Mouse (Mus musculus): Measurements from ENCODE around the gene Castor1. TPM values are rescaled to one million over a fixed set of nuclear protein-coding genes. Genes with fewer than 3 reads are reported as not detected.

Gene Castor1
- total and polyA plus RNA-seq, 3 experiments: 4.7 to 23.7 (median 13.0) TPM

- no peak for DNase-seq (ENCODE audit: extremely low read depth)
- no peak overlapping the region for H3K4me2 ChIP-seq (ENCODE audit: insufficient read depth, low read depth, poor library complexity, severe bottlenecking)
- no peaks in the 10 kb centered on the region for H3K27me3 ChIP-seq (replicated peaks)
- dilution Hi-C loops (cut with MboI; ENCODE audit: extremely low pct_ligation_motif_present, extremely low pct_unique_long_range_greater_than_20kb, low sequenced_read_pairs): no loop called here
- TF ChIP-seq UBTF (IDR thresholded peaks at IDR 0.05; ENCODE audit: low read depth, low read length): no peak
- no peak for TF ChIP-seq ZNF384 (IDR thresholded peaks at IDR 0.05; ENCODE audit: low read depth, low read length)
- TF ChIP-seq POLR2AphosphoS2 (IDR thresholded peaks at IDR 0.05; ENCODE audit: low read depth, low read length): no peak
- no peak for TF ChIP-seq RAD21 (IDR thresholded peaks at IDR 0.05; ENCODE audit: low read depth, low read length)
- no peak for TF ChIP-seq ZMIZ1 (IDR thresholded peaks at IDR 0.05; ENCODE audit: low read depth, low read length)
- no peak for TF ChIP-seq MEF2A (IDR thresholded peaks at IDR 0.05; ENCODE audit: borderline replicate concordance, low read depth, low read length)
- TF ChIP-seq MYC (IDR thresholded peaks at IDR 0.05; ENCODE audit: low read depth, low read length): no peak
- TF ChIP-seq MXI1 (IDR thresholded peaks at IDR 0.05; ENCODE audit: low read depth, low read length): no peak
- TF ChIP-seq PAX5 (IDR thresholded peaks at IDR 0.05; ENCODE audit: low read length): no peak
- TF ChIP-seq E2F4 (IDR thresholded peaks at IDR 0.05; ENCODE audit: insufficient replicate concordance, low read depth, low read length): no peak
- TF ChIP-seq JUN (IDR thresholded peaks at IDR 0.05; ENCODE audit: insufficient read depth, low read depth, low read length): no peak
- no peak for TF ChIP-seq KAT2A (IDR thresholded peaks at IDR 0.05; ENCODE audit: insufficient replicate concordance, low read length)
- TF ChIP-seq NRF1 (IDR thresholded peaks at IDR 0.05; ENCODE audit: low read depth, low read length): no peak
- no peak for TF ChIP-seq ZKSCAN1 (IDR thresholded peaks at IDR 0.05; ENCODE audit: borderline replicate concordance, low read depth, low read length)
- no peak overlapping the region for H3K9ac ChIP-seq (ENCODE audit: insufficient read depth, low read depth)
- H3K79me2 ChIP-seq (replicated peaks; ENCODE audit: control insufficient read depth, extremely low read depth, insufficient read depth, poor library complexity, severe bottlenecking): no peaks in the 10 kb centered on the region
- in situ Hi-C loops (cut with MboI; ENCODE audit: low pct_ligation_motif_present, low pct_unique_long_range_greater_than_20kb, low sequenced_read_pairs): loop anchor here (10.0 kb wide), 1 partner anchor 206 kb away; no protein-coding TSS in a partner anchor
- H3K4me1 ChIP-seq (ENCODE audit: control insufficient read depth in 1 of 2, insufficient read depth in 2 of 2): peaks cover 0 to 19% of the 10 kb centered on the region in 2 experiments; a peak in 2 of 4 replicates
- H3K9me3 ChIP-seq (replicated peaks; ENCODE audit: low read length): no peaks in the 10 kb centered on the region
- no peak overlapping the region for H3K27ac ChIP-seq (ENCODE audit: insufficient read depth, low read depth)
- peaks cover 70 to 99% of the 10 kb centered on the region in 2 experiments for H3K36me3 ChIP-seq (replicated peaks in 1 of 2; ENCODE audit: control insufficient read depth in 1 of 2, insufficient read depth in 1 of 2, low read length in 1 of 2)
- no peak overlapping the region for H3K4me3 ChIP-seq (replicated peaks in 1 of 3; ENCODE audit: low read depth in 2 of 3, low read length in 2 of 3, poor library complexity in 1 of 3)
Measured at GRCm38 (mm10) chr11:4210786-4211185, 7.2 kb upstream of the Castor1 start.

DNA sequence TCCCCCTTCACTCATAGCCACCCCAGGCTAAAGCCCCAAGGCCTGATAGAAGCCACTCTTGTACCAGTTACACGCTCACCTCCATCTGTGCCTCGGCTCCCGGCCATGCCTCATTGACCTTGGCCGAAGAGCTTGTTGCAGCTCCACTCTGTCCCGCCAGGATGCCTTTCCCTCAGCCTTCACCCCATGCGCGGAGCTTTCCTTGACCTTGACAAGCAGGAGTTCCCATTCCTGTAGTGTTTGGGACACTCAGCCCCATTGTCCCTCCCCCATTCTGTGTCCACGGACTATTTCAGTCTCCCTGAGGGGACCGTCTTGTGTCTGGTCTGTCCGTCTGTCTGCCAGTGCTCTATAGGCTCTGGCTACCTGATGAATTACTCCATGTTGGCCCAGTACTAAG is 4.9 kb upstream of the Castor1 start:
- dilution Hi-C loops (cut with MboI; ENCODE audit: extremely low pct_ligation_motif_present, extremely low pct_unique_long_range_greater_than_20kb, low sequenced_read_pairs) (no loop called here), in situ Hi-C loops (cut with MboI; ENCODE audit: low pct_ligation_motif_present, low pct_unique_long_range_greater_than_20kb, low sequenced_read_pairs) (loop anchor here (10.0 kb wide), 1 partner anchor 208 kb away; no protein-coding TSS in a partner anchor)
- Histone ChIP-seq H3K27me3 (replicated peaks) (no peaks in the 10 kb centered on the region), H3K9me3 (replicated peaks; ENCODE audit: low read length) (no peaks in the 10 kb centered on the region), H3K79me2 (replicated peaks; ENCODE audit: control insufficient read depth, extremely low read depth, insufficient read depth, poor library complexity, severe bottlenecking) (no peaks in the 10 kb centered on the region), H3K36me3 (replicated peaks in 1 of 2; ENCODE audit: control insufficient read depth in 1 of 2, insufficient read depth in 1 of 2, low read length in 1 of 2) (peaks cover 55 to 86% of the 10 kb centered on the region in 2 experiments), H3K4me3 (replicated peaks in 1 of 3; ENCODE audit: low read depth in 2 of 3, low read length in 2 of 3, poor library complexity in 1 of 3) (no peak overlapping the region), H3K4me1 (ENCODE audit: control insufficient read depth in 1 of 2, insufficient read depth in 2 of 2) (peaks cover 0 to 14% of the 10 kb centered on the region in 2 experiments; a peak in 2 of 4 replicates), H3K27ac (ENCODE audit: insufficient read depth, low read depth) (no peak overlapping the region), H3K4me2 (ENCODE audit: insufficient read depth, low read depth, poor library complexity, severe bottlenecking) (no peak overlapping the region), H3K9ac (ENCODE audit: insufficient read depth, low read depth) (no peak overlapping the region)
- DNase-seq (ENCODE audit: extremely low read depth): no peak
- TF ChIP-seq RCOR1 (conservative IDR thresholded peaks at IDR 0.05; ENCODE audit: low read depth, low read length) (no peak), MEF2A (IDR thresholded peaks at IDR 0.05; ENCODE audit: borderline replicate concordance, low read depth, low read length) (no peak), NELFE (IDR thresholded peaks at IDR 0.05; ENCODE audit: low read depth, low read length) (no peak), MAFK (IDR thresholded peaks at IDR 0.05; ENCODE audit: insufficient replicate concordance, low read length) (no peak), ZMIZ1 (IDR thresholded peaks at IDR 0.05; ENCODE audit: low read depth, low read length) (no peak), JUND (conservative IDR thresholded peaks at IDR 0.05; ENCODE audit: low read depth, low read length) (no peak), EP300 (IDR thresholded peaks at IDR 0.05; ENCODE audit: low read length) (no peak), SIN3A (IDR thresholded peaks at IDR 0.05; ENCODE audit: low read length) (no peak), ETS1 (conservative IDR thresholded peaks at IDR 0.05; ENCODE audit: low read depth, low read length) (no peak), RAD21 (IDR thresholded peaks at IDR 0.05; ENCODE audit: low read depth, low read length) (no peak), ELF1 (IDR thresholded peaks at IDR 0.05; ENCODE audit: low read depth, low read length) (no peak), PAX5 (IDR thresholded peaks at IDR 0.05; ENCODE audit: low read length) (no peak), POLR2AphosphoS2 (IDR thresholded peaks at IDR 0.05; ENCODE audit: low read depth, low read length) (no peak), SMC3 (IDR thresholded peaks at IDR 0.05; ENCODE audit: low read depth, low read length) (no peak), CHD2 (IDR thresholded peaks at IDR 0.05; ENCODE audit: low read length) (no peak), USF2 (conservative IDR thresholded peaks at IDR 0.05; ENCODE audit: low read depth, low read length) (no peak), ZKSCAN1 (IDR thresholded peaks at IDR 0.05; ENCODE audit: borderline replicate concordance, low read depth, low read length) (no peak), GABPA (IDR thresholded peaks at IDR 0.05; ENCODE audit: insufficient replicate concordance, low read depth, low read length) (no peak), ZNF384 (IDR thresholded peaks at IDR 0.05; ENCODE audit: low read depth, low read length) (no peak), HCFC1 (IDR thresholded peaks at IDR 0.05; ENCODE audit: low read depth, low read length) (no peak)
